Mouse (Mus musculus) C2C12 (cell line): Measurements from ENCODE around the gene Vcpkmt.

Experiments
- CEBPB ChIP-seq: IDR thresholded peaks from one replicate; pipeline ENCODE4 v1.6.1; 2011; ENCODE audit warnings: low read depth, mild to moderate bottlenecking, control low read depth, moderate library complexity
- CTCF ChIP-seq: IDR thresholded peaks from one replicate; pipeline ENCODE4 v1.5.1; 2011; ENCODE audit not compliant: control insufficient read depth, insufficient read depth, insufficient read length
- FOSL1 ChIP-seq: IDR thresholded peaks from one replicate; pipeline ENCODE4 v1.8.0; 2011; ENCODE audit warnings: mild to moderate bottlenecking, low read length; ENCODE audit not compliant: poor library complexity, insufficient read depth, severe bottlenecking
- MAX ChIP-seq: IDR thresholded peaks from one replicate; pipeline ENCODE4 v1.6.1; 2011; ENCODE audit warnings: mild to moderate bottlenecking, control low read depth
- MYOD1 ChIP-seq: IDR thresholded peaks from one replicate; pipeline ENCODE4 v1.6.1; 2011; ENCODE audit warnings: low read depth; ENCODE audit not compliant: control insufficient read depth, insufficient read length
- USF1 ChIP-seq: IDR thresholded peaks from one replicate; pipeline ENCODE4 v1.6.1; 2011; ENCODE audit warnings: low read depth, mild to moderate bottlenecking, control low read depth, moderate library complexity

DNA sequence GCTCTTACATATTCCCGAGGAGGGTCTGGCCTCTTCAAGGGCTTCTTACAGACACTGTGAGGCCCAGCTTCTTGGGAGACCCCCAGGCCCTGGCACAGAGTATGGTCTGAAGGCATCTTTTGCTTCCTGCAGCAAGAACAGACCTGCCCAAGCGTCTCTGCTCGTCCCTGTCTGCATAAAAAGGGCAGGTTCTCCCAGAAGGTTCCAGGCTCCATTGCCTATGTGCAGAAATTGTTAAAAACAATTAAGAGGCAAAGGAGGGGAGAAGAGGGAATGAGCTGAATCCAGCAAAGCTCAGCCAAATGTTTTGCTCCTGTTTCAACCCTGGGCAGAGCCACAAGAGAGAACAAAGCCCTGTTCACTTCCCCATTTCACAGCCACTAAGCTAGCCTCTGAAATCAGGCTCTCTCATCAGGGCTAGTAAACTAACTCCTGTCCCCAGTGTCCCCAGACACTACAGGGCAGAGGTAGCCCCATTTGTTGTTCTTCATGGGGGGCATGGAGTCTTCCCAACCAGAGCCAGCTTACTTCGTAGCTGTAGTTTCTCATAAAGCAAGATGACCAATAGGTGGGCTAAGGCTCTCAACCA, 44.4 kb downstream of the Vcpkmt start:
- TF ChIP-seq CEBPB (no peak), CTCF (no peak), FOSL1 (no peak), MYOD1 (no peak), MAX (no peak), USF1 (no peak)
